Mouse (Mus musculus): ENCODE measurements around the gene Sapcd2.

- TF ChIP-seq CTCF (conservative IDR thresholded peaks at IDR 0.05; ENCODE audit: insufficient read depth, insufficient read length, low read depth, low read length) (no peak), POLR2A (IDR thresholded peaks at IDR 0.05; ENCODE audit: low read depth, low read length) (no peak)
Measured at GRCm38 (mm10) chr2:25338303-25338702, 33.8 kb upstream of the Sapcd2 start.

Measured in kidney, adult 2 months (tissue).